Mouse (Mus musculus): Measurements from ENCODE around the gene Shld2.

DNA sequence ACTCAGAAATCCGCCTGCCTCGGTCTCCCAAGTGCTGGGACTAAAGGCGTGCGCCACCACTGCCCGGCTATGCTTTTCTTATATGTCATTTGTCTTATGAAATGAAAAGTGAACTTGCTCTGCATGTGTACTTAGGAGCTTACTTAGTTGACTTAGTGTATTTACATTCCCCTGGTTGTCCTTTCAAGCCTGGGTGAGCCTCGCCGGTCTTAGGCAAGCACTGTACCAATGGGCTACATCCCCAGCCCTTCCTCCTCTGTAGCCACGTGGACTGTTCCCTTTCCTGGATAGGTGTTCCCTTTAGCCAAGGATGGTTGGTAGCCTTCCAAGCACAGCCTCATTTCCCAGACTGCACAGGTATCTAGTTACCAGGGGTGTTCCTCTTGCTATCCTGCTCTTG is 38.7 kb upstream of the Shld2 start:
- no peak for TF ChIP-seq POLR2A (IDR thresholded peaks at IDR 0.05; ENCODE audit: extremely low read depth, insufficient read depth, low read length)
- no peak for TF ChIP-seq CTCF (IDR thresholded peaks at IDR 0.05; ENCODE audit: extremely low read depth, insufficient read depth, low read length)
